Comparison of ENCODE assay signal across 26 mouse cellular contexts in genomic region chr1:30875746-30876145, GRCm38 (mm10). TPM values are rescaled to one million over a fixed set of nuclear protein-coding genes. Genes with fewer than 3 reads are reported as not detected.
DNase-seq lines count a peak whose midpoint lies in the region; ATAC-seq and TF ChIP-seq lines count a peak whose summit lies in the region.
"Had no signal": no experiment of that assay in that cellular context is flagged by ENCODE, and none has a peak within 500 bp of the region (broad histone marks: within the 10 kb centered on the region; RNA-seq: fewer than 3 reads in every experiment).

No protein-coding gene starts in this region.

- intact Hi-C loops in gastrocnemius, postnatal 36 days (cut with DNase I): no loop called here

- no peak overlapping the region for H3K4me2 ChIP-seq in heart, embryonic 11.5 days
- H3K4me2 ChIP-seq in intestine, postnatal 0 days (replicated peaks; ENCODE audit: low read depth): no peak overlapping the region
- H3K4me2 ChIP-seq: embryonic facial prominence, embryonic 15.5 days; forebrain, embryonic 12.5 days; hindbrain, embryonic 12.5 days; hindbrain, embryonic 15.5 days had no signal

- H3K36me3 ChIP-seq in heart, embryonic 11.5 days (ENCODE audit: control insufficient read depth, insufficient read depth, low read length): no peaks in the 10 kb centered on the region
- H3K36me3 ChIP-seq in intestine, postnatal 0 days (ENCODE audit: control insufficient read depth, insufficient read depth): no peaks in the 10 kb centered on the region
- H3K36me3 ChIP-seq: embryonic facial prominence, embryonic 15.5 days; forebrain, embryonic 12.5 days; heart, embryonic 10.5 days; hindbrain, embryonic 12.5 days; hindbrain, embryonic 15.5 days had no signal

- ATAC-seq in heart, embryonic 11.5 days (replicated peaks; ENCODE audit: insufficient number of reproducible peaks, low FRiP score, low TSS enrichment): no peak
- ATAC-seq in intestine, postnatal 0 days: no peak
- ATAC-seq: forebrain, embryonic 16.5 days; Patski had no signal

- no peak overlapping the region for H3K4me3 ChIP-seq in heart, embryonic 11.5 days (ENCODE audit: low read depth, low read length)
- H3K4me3 ChIP-seq in intestine, postnatal 0 days (ENCODE audit: low read depth, low read length): no peak overlapping the region
- H3K4me3 ChIP-seq: embryonic facial prominence, embryonic 15.5 days; forebrain, embryonic 12.5 days; heart, adult 2 months; heart, embryonic 10.5 days; hindbrain, embryonic 12.5 days; hindbrain, embryonic 15.5 days had no signal

- H3K27ac ChIP-seq in heart, embryonic 11.5 days (ENCODE audit: low read depth, low read length): no peak overlapping the region
- H3K27ac ChIP-seq in intestine, postnatal 0 days (ENCODE audit: low read depth, low read length): no peak overlapping the region
- H3K27ac ChIP-seq: embryonic facial prominence, embryonic 15.5 days; forebrain, embryonic 12.5 days; heart, adult 2 months; heart, embryonic 10.5 days; hindbrain, embryonic 12.5 days; hindbrain, embryonic 15.5 days had no signal

- peaks cover 4% of the 10 kb centered on the region; the same call in 1 of the 2 replicates for H3K4me1 ChIP-seq in heart, embryonic 11.5 days (ENCODE audit: control insufficient read depth, insufficient read depth, low read length)
- H3K4me1 ChIP-seq in intestine, postnatal 0 days (replicated peaks; ENCODE audit: control insufficient read depth, insufficient read depth, low read length): 0 out of 2 replicates have a peak, but pooled peaks cover 3% of the 10 kb centered on the region

- no peaks in the 10 kb centered on the region for H3K27me3 ChIP-seq in heart, embryonic 11.5 days (ENCODE audit: control insufficient read depth, insufficient read depth, low read length)
- no peaks in the 10 kb centered on the region for H3K27me3 ChIP-seq in intestine, postnatal 0 days (replicated peaks; ENCODE audit: control insufficient read depth, insufficient read depth, low read length)
- H3K27me3 ChIP-seq: embryonic facial prominence, embryonic 15.5 days; forebrain, embryonic 12.5 days; hindbrain, embryonic 12.5 days; hindbrain, embryonic 15.5 days; Patski had no signal

- peak; percentile 4 for DNase-seq in adrenal gland, postnatal 14 days
- DNase-seq in adrenal gland, adult 18-20 months (ENCODE audit: low spot score in 2 of 2): no peak
- peak; percentile 55 for DNase-seq in heart, adult 11 months
- peak; percentile 9 for DNase-seq in brain, embryonic 14.5 days (ENCODE audit: low read depth)
- no peak for DNase-seq in gastrocnemius, postnatal 36 days
- no peak for DNase-seq in layer of hippocampus, adult 8-10 months (ENCODE audit: low spot score in 2 of 2)
- DNase-seq: adrenal gland, adult 2 months; adrenal gland, postnatal 25 days; cerebellum, adult 18-20 months; cerebellum, adult 9-10 months; cerebellum, postnatal 14 days; embryo, embryonic 11 days; gastrocnemius, postnatal 10 days; heart, adult 2 months; kidney, adult 11 months; kidney, adult 8-10 months had no signal

- TF ChIP-seq CTCF in brain, embryonic 14.5 days (IDR thresholded peaks at IDR 0.05; ENCODE audit: borderline replicate concordance, extremely low read depth, insufficient read depth, insufficient read length): no peak
- TF ChIP-seq CTCF in intestine, postnatal 0 days (IDR thresholded peaks at IDR 0.05; ENCODE audit: low read depth): no peak

- no peak for TF ChIP-seq POLR2A in brain, embryonic 14.5 days (IDR thresholded peaks at IDR 0.05; ENCODE audit: borderline replicate concordance, extremely low read depth, insufficient read depth, insufficient read length, poor library complexity, severe bottlenecking)

- H3K9ac ChIP-seq in heart, embryonic 11.5 days (ENCODE audit: low read depth, low read length): no peak overlapping the region
- no peak overlapping the region for H3K9ac ChIP-seq in intestine, postnatal 0 days (ENCODE audit: low read depth, low read length)
- H3K9ac ChIP-seq: embryonic facial prominence, embryonic 15.5 days; forebrain, embryonic 12.5 days; hindbrain, embryonic 12.5 days; hindbrain, embryonic 15.5 days had no signal

- H3K9me3 ChIP-seq in heart, embryonic 11.5 days (replicated peaks; ENCODE audit: control insufficient read depth, low read length): no peaks in the 10 kb centered on the region
- H3K9me3 ChIP-seq in intestine, postnatal 0 days (ENCODE audit: control insufficient read depth): no peaks in the 10 kb centered on the region
- H3K9me3 ChIP-seq: embryonic facial prominence, embryonic 15.5 days; G1E; heart, embryonic 10.5 days; hindbrain, embryonic 12.5 days; hindbrain, embryonic 15.5 days had no signal

RNA-seq across cellular contexts. Expression of gene Phf3, which starts 2.0 kb away (rescaled TPM):
- 85.4 and 89.3 TPM in 2 replicates for total RNA-seq in adrenal gland, postnatal 14 days (2021)
- 10 to 100 TPM; 65.2 to 86.3 TPM for total RNA-seq in adrenal gland, adult 18-20 months (2021)
- 26.4 and 39.4 TPM in 2 replicates for polyA plus RNA-seq in heart, embryonic 11.5 days (2014; fragmentation: Nextera tagmentation; extraction: Ambion mirVana)
- 37.4 and 60.1 TPM in 2 replicates for polyA plus RNA-seq in brain, embryonic 14.5 days (2012; rRNA removed)
- polyA plus RNA-seq in intestine, postnatal 0 days (2015; fragmentation: Nextera tagmentation; extraction: Ambion mirVana): 15.3 and 16.8 TPM in 2 replicates
- 10 to 100 TPM; 24.0 to 30.9 TPM for total RNA-seq in gastrocnemius, postnatal 36 days (2021)
- total RNA-seq in layer of hippocampus, adult 8-10 months (2022): 10 to 100 TPM; 83.0 to 97.8 (median 87.2) TPM

Comparison
In these comparisons a context has a peak if more than half of its experiments do, and no peak if none do; other contexts are left out.
1. DNase-seq: peak in adrenal gland, postnatal 14 days (single experiment), heart, adult 11 months (single experiment) and brain, embryonic 14.5 days (single experiment); none in adrenal gland, adult 18-20 months (0 of 2), gastrocnemius, postnatal 36 days (0 of 2) and layer of hippocampus, adult 8-10 months (0 of 2).